Mouse (Mus musculus) brain, embryonic 14.5 days (tissue): ENCODE measurements around the gene Sds.

ENCODE experiments used
- CTCF ChIP-seq: fragments of 200-500 bp; IDR thresholded peaks from 2 replicates; pipeline ENCODE4 v1.5.1; 2012; ENCODE audit warnings: inconsistent platforms, mild to moderate bottlenecking, moderate library complexity, borderline replicate concordance; ENCODE audit not compliant: insufficient read depth, insufficient read length; ENCODE audit errors: extremely low read depth
- POLR2A ChIP-seq: fragments of 200-500 bp; IDR thresholded peaks from 2 replicates; pipeline ENCODE4 v1.6.1; 2012; ENCODE audit warnings: mild to moderate bottlenecking, inconsistent platforms, borderline replicate concordance; ENCODE audit not compliant: poor library complexity, insufficient read depth, insufficient read length, severe bottlenecking; ENCODE audit errors: extremely low read depth

DNA sequence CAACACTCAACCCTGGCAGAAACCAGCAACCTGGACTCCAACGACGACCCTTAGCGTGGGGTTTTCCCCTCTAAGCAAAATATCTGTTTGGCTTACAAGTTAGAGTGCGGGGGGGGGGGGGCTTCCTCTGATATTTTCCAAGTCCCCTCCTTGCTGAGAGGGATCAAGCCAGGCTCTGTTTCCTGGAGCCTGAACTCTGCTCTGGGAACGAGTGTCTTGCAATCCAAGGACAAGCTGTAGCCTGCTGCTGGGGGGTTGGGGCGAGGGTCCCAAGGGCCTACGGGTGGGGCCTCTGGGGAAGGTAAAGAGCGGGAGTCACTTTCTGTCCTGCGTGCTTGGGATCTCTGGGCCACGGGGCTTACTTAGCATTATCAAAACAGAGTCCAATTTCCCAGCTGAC is 49.8 kb upstream of the Sds start:
- TF ChIP-seq POLR2A (no peak), CTCF (no peak)
